Mouse (Mus musculus): ENCODE data around the gene Rpl3. TPM values are rescaled to one million over a fixed set of nuclear protein-coding genes. Genes with fewer than 3 reads are reported as not detected.

The Rpl3 gene
- polyA plus RNA-seq, 1 experiment, result 778 TPM

GRCm38 (mm10) chr15:80115866-80116794, 24.5 kb upstream of the Rpl3 start:
- DNase-seq (ENCODE audit: extremely low spot score in 1 of 2, low spot score in 1 of 2), result no peak

DNA sequence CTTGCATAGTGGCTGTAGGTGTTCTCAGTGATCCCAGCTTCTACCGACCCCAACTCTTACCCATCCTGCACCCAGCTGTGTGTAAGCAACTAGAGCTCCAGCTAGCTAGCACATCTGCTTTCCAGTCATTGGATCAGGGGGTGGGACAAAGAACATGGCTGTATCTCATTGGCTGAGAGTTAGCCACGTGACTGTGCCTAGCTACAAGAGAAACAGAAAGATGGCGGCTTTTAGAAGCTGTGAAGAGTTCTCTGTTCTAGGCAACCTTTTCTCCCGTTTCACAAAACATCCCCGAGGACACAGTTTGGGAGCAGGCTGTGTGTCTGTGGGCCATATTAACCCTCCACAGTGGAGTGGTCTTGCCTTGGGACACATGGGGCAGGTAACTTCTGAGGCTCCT, 23.6 kb upstream of the Rpl3 start:
- DNase-seq (ENCODE audit: extremely low spot score in 1 of 2, low spot score in 1 of 2), result no peak

GRCm38 (mm10) chr15:80114414-80114813, 22.7 kb upstream of the Rpl3 start:
- no peak for DNase-seq (ENCODE audit: extremely low spot score in 1 of 2, low spot score in 1 of 2)

- DNase-seq (ENCODE audit: extremely low spot score in 1 of 2, low spot score in 1 of 2), result no peak
Observed at GRCm38 (mm10) chr15:80112499-80112898, 20.8 kb upstream of the Rpl3 start.

DNA sequence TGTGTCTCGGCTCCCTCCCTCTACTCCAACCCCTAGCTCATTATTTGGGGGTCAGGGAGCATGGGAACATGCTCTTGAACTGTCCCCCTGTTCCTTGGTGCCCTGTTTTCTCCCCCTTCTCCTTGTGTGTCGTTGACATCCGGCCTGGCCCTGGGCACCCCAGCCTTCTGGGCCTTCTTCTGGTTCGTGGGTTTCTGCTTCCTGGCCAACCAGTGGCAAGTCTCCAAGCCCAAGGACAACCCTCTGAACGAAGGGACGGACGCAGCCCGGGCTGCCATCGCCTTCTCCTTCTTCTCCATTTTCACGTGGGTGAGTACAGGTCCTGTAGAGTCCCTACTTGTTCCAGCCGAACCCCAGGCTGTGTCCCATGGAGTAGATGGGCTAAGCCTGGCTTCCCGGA, 19.8 kb upstream of the Rpl3 start:
- no peak for DNase-seq (ENCODE audit: extremely low spot score in 1 of 2, low spot score in 1 of 2)

GRCm38 (mm10) chr15:80107575-80107974, 15.9 kb upstream of the Rpl3 start:
- no peak for DNase-seq (ENCODE audit: extremely low spot score in 1 of 2, low spot score in 1 of 2)

DNA sequence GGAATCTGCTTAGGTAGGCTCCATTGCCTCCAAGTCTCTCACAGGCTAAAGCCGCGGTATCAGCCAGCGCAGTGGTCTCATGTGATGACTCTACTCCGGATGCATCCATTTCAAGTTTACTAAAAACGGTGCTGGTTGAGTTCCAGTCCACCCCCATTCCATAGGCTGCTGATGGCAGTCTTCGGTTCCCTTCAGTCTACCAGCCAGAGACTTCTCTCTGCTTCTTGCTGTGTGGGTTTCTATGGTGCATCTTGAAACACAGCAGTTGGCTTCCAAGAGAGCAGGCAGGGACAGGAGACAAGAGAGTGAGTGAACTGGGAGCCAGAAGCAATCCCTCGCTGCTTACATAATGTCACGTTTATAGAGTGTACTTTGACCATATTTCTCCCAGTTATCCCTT, 15.5 kb upstream of the Rpl3 start:
- DNase-seq (ENCODE audit: extremely low spot score in 1 of 2, low spot score in 1 of 2), result peak in 1 of 2 experiments; percentile 64

DNA sequence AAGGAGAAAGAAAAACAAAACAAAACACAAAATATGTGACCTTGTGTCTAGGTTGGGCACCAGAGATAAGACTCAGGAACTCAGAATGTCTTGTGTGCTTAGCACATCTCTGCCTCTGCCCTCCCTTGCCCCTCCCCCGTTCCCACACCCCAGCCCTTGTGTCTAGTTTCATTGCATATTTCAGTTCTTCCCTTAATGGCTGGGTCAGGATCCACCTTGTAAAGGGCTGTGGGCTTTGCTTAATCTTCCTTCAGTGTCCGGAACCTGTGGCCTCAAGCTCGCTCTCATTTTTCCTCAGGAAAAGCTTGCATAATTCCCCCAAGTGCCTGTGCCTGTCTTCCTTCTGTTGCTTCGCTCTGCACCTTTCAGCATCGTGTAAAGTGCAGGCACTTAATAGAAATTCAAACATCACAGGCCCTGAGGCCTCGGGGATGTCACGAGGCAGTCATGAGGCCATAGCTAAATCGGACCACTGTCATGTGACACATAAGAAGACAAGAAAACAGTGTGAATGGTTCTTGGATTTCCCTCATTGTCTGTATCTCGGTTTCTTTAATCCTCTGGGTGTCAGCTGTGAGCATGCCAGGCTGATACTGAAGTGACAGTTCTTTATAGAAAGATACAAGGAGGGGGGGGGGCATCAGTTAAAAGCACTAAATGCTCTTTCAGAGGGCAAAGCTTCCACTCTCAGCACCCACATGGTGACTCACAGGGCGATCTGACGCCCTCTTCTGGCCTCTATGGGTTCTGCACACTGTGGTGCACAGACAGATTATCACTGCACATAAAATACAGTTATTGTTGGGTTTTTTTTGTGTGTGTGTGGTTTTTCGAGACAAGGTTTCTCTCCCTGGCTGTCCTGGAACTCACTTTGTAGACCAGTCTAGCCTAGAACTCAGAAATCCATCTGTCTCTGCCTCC, 14.1 kb upstream of the Rpl3 start:
- DNase-seq (ENCODE audit: extremely low spot score in 1 of 2, low spot score in 1 of 2), result no peak

- no peak for DNase-seq (ENCODE audit: extremely low spot score in 1 of 2, low spot score in 1 of 2)
Observed at GRCm38 (mm10) chr15:80102495-80102894, 10.8 kb upstream of the Rpl3 start.

- no peak for DNase-seq (ENCODE audit: extremely low spot score in 1 of 2, low spot score in 1 of 2)
Observed at GRCm38 (mm10) chr15:80101503-80101902, 9.8 kb upstream of the Rpl3 start.

- DNase-seq (ENCODE audit: extremely low spot score in 1 of 2, low spot score in 1 of 2), result peak in 1 of 2 experiments; percentile 71
Observed at GRCm38 (mm10) chr15:80100871-80101270, 9.2 kb upstream of the Rpl3 start.

DNA sequence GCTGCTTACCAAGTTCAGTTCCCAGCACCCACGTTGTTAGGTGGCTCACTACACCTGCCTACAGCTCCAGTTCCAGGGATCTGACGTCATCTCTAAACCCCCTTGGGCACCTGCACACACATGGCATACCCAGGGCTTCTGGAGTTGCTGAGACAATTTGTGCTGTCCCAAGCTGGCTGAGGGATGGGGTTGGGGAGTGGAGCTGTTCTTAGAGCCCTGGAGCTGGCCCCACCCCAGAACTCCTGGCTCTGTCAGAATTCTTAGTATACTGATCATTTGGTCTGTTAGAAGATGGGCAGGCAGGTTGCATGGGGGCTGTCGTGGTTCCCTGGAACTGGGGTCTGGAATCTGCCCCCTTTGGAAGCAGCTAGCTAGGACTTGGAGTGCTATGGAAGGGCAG, 8.5 kb upstream of the Rpl3 start:
- no peak for DNase-seq (ENCODE audit: extremely low spot score in 1 of 2, low spot score in 1 of 2)

- no peak for DNase-seq (ENCODE audit: extremely low spot score in 1 of 2, low spot score in 1 of 2)
Observed at GRCm38 (mm10) chr15:80099477-80099876, 7.8 kb upstream of the Rpl3 start.

- DNase-seq (ENCODE audit: extremely low spot score in 1 of 2, low spot score in 1 of 2), result peak in 1 of 2 experiments; percentile 47
Observed at GRCm38 (mm10) chr15:80098809-80099208, 7.1 kb upstream of the Rpl3 start.

DNA sequence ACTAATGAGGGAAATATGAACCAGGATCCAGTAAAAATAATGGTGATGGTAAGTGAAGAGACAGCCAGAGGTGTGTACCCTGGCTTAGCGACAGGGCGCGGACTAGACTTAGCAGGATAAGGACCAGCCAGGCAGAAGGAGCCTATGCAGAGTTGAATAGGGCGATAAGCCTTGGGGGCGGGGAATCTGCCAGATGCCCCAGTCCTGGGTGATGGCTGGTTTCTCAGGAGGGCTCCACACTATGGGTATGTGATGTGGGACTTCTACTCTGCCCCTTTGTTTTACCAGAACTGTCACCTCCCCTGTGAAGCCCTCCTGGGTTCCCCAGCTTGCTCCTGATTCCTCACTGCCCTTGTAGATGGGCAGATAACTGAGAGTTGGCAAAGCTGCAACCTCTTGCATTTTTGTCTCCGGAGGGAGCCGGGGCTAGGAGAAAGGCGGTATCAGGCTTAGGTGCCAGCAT, 6.4 kb upstream of the Rpl3 start:
- no peak for DNase-seq (ENCODE audit: extremely low spot score in 1 of 2, low spot score in 1 of 2)

GRCm38 (mm10) chr15:80096946-80097881, 5.5 kb upstream of the Rpl3 start:
- DNase-seq (ENCODE audit: extremely low spot score in 1 of 2, low spot score in 1 of 2), result no peak

GRCm38 (mm10) chr15:80096406-80096805, 4.7 kb upstream of the Rpl3 start:
- no peak for DNase-seq (ENCODE audit: extremely low spot score in 1 of 2, low spot score in 1 of 2)

DNA sequence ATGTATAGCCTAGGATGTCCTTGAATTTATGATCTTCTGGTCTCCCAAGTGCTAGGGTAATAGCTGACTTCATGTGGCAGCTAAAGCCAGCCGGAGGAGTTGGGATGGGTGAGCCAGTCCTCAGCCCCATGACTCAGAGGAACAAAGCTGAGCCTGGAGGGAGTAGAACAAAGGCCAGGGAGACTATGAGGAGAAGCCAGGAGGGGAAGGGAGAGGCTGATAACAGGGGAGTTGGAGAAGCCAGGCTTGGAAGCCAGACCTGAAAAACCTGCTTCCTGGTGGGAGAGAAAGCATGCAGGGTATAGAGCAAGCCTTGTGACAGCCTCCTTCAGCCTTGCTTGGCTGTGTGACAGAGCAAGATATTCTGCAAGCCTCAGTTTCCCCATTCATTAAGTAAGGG, 3.9 kb upstream of the Rpl3 start:
- no peak for DNase-seq (ENCODE audit: extremely low spot score in 1 of 2, low spot score in 1 of 2)

DNA sequence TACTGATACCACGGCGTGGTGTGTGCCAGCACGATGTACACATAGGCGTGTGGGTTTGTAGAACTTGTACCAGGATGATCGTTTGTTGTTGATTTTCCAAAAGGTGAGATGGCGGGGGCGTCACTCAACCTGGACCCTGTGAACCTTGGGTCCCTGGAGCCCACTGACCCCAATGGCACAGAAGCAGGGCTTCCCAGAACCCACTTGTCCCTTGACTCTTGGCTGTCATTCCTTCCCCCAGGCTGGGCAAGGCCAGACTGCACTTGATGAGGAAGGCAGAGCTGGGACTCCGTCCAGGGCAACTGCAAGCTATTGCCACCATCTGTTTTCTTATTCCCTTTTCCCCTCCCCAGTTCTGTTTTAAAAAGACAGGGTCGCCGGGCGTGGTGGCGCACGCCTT, 2.5 kb upstream of the Rpl3 start:
- no peak for DNase-seq (ENCODE audit: extremely low spot score in 1 of 2, low spot score in 1 of 2)

GRCm38 (mm10) chr15:80092599-80092998, 931 bp upstream of the Rpl3 start:
- peak in 1 of 2 experiments; percentile 67 for DNase-seq (ENCODE audit: extremely low spot score in 1 of 2, low spot score in 1 of 2)

Measured in frontal cortex, adult 2 months (tissue).